Comparison of ENCODE assay signal across 16 mouse cellular contexts in the genomic region with DNA sequence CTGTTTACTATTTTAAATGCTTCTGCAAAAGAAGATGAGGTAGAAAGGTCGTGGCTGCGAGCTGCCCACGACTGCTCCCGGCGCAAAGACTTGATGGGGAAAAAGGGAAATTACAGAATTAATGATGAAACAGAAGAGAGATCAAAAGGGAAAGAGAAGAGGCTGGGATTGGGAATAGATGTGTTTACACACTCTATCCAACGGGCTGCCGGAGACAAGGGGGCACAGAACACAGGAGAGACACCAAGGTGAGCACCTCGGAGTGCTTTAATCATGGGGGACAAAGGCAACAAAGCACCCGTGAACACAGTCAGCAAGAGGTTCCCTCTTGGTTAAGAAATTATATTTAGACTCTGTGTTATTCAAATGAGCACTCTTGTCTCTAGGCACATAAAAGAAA.
"Had no signal": no experiment of that assay in that cellular context is flagged by ENCODE, and none has a peak within 500 bp of the region (broad histone marks: within the 10 kb centered on the region; RNA-seq: fewer than 3 reads in every experiment).

No protein-coding gene starts in this region.

- ATAC-seq: intestine, embryonic 15.5 days; liver, embryonic 12.5 days had no signal

- DNase-seq: kidney, adult 2 months; kidney, postnatal 25 days; lung, embryonic 14.5 days; lung, postnatal 14 days; right cerebral cortex, adult 18-20 months; right cerebral cortex, postnatal 25 days; thymus, postnatal 14 days had no signal

- H3K36me3 ChIP-seq: intestine, embryonic 15.5 days; kidney, embryonic 15.5 days; limb, embryonic 15.5 days; liver, embryonic 12.5 days; neural tube, embryonic 15.5 days had no signal

- H3K4me2 ChIP-seq: intestine, embryonic 15.5 days; kidney, embryonic 15.5 days; limb, embryonic 15.5 days; liver, embryonic 12.5 days; lung, embryonic 14.5 days; neural tube, embryonic 15.5 days had no signal

- H3K27me3 ChIP-seq: intestine, embryonic 15.5 days; kidney, embryonic 15.5 days; limb, embryonic 15.5 days; megakaryocyte, embryonic 14.5 days; neural tube, embryonic 15.5 days had no signal

- H3K9ac ChIP-seq: intestine, embryonic 15.5 days; kidney, embryonic 15.5 days; limb, embryonic 15.5 days; liver, embryonic 12.5 days; lung, embryonic 14.5 days; neural tube, embryonic 15.5 days had no signal

- H3K9me3 ChIP-seq: intestine, embryonic 15.5 days; kidney, embryonic 15.5 days; limb, embryonic 15.5 days; liver, embryonic 12.5 days; megakaryocyte, embryonic 14.5 days; neural tube, embryonic 15.5 days had no signal

- H3K27ac ChIP-seq: intestine, embryonic 15.5 days; kidney, embryonic 15.5 days; left cerebral cortex, adult 2 months; limb, embryonic 15.5 days; liver, embryonic 12.5 days; macrophage; neural tube, embryonic 15.5 days had no signal

- H3K4me1 ChIP-seq: intestine, embryonic 15.5 days; liver, embryonic 12.5 days; megakaryocyte, embryonic 14.5 days; neural tube, embryonic 15.5 days had no signal

- H3K4me3 ChIP-seq: intestine, embryonic 15.5 days; kidney, embryonic 15.5 days; left cerebral cortex, adult 2 months; limb, embryonic 15.5 days; liver, embryonic 12.5 days; megakaryocyte, embryonic 14.5 days; myocyte; neural tube, embryonic 15.5 days had no signal
